Mouse (Mus musculus) CD4-positive, CD25-positive, alpha-beta regulatory T cell, adult 2 months (primary cell): ENCODE measurements at regions not wholly inside any gene's neighbourhood (a gene's known extent, or its start where the extent isn't known, plus 50 kb on each side); places are given as distances from the start of the nearest gene placed in this dataset.
A peak's percentile ranks its signal among the peaks of the same experiment; 100 is the strongest.

Experiments
- DNase-seq: peaks from one replicate; pipeline ENCODE4 v3.0.0-alpha.2; 2012; ENCODE audit warnings: low read depth, low spot score

DNA sequence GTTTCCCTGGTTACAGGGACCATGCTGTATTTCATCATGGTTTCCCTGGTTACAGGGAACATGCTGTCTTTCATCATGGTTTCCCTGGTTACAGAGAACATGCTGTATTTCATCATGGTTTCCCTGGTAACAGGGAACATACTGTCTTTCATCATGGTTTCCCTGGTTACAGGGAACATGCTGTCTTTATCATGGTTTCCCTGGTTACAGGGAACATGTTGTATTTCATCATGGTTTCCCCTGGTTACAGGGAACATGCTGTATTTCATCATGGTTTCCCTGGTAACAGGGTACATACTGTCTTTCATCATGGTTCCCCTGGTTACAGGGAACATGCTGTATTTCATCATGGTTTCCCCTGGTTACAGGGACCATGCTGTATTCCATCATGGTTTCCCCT lies 1579.5 kb downstream of the 4930444P10Rik start:
- no peak for DNase-seq

DNA sequence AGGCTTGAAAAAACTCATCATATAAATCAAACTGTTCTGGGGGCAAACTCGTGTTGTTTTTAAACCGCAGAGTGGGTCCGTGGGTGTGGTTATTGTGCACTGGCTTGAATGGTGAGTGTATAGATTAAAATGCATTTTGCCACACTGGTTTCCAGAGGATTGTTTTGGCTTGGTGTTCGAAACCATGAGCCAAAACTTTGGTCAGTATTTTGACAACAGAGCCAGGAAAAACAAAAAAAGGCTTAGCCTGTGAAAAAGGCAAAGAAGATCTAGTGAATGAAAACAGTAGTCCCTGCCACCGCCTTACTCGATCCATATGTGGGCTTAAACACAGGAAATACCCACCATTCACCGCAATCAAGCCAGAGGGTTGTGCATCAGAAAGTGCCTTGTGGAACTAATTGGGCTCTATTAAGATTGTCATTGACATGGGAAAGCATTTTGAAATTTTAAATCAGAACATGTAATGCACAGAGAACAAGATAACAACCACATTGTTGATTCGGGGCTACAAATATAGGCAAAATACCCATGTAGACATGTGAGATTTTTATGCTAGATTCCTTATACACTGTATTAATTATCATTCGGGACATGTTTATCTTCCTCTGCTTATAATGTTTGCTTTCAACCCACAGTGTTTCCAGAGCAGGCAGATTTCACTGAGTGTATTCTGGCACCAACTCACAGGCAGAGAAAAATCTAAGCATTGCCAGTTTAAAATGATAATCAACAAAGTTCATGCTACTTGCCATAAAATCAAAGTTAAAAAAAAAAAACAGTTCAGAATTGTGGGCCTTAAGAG lies 1580.4 kb downstream of the 4930444P10Rik start:
- no peak for DNase-seq

DNA sequence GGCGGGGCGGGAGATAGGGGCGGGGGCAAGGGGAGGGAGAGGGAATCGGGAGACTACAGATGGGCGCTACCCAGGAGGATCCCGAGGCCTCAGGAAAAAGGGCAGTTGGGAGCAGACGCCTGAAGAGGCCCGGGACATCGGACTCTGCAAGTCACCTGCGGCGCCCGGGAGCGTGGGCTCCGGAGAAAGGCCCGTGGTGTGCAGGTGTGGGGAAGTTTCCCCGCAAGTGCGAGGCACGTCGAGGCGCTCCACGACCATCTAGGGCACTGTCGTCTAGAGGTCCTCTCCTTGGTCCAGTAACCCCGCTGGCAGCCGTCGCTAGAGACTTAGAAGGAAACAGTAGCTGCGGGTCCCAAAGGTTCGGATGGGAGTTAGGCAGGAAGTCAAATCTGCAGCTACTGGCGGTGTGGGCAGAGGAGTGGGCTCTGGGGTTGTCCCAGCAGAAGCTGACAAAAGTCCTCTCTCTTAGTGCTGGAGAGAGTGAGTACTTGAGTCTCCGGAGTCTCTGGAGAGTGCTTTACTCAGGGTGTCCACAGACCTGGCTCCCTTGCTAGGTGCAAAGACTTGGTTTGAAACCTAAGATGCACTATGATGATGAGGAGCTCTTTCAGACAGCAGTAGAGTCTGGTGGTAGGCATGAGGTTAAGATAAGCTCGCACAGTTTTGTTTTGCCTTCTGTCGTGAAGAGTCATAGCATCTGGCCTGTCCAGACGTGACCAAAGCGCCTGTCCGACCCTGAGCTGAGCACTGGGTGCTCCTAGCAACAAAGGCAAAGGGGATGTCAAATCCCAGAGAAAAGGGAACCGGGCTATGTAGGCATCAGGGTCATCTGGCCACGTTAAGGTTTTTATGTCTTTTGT lies 1586.1 kb downstream of the 4930444P10Rik start:
- peak; percentile 1 for DNase-seq

DNA sequence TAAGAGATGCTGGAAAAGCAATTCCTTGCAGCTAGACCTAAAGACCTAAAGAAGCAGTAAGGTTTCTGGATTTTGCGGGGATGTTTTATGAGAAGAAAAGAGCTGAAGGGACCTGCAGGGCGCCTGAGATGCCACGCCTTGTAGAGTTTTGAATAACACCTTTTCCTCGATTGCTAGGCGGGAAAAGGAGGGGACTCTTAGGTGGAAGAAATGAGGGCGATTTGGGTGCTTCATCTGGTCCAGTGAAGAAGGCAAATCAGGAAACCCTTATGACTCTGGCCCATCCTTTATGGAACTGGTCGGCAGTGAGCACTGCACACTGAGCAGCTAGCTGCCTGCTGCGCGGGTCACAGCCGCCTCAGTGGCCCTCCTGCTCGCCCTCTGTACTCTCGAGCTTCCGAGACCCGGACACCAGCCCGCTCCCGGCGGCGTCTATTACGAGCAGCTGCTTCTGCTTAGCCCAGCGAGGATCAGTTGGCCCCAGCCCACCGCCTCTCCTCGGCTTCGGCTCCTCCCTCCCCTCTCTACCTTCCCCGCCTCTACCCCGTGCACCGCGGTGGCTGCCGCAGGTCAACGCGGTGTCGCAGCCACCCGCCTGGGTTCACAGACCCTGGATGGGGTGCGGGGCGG lies 1586.8 kb downstream of the 4930444P10Rik start:
- no peak for DNase-seq

DNA sequence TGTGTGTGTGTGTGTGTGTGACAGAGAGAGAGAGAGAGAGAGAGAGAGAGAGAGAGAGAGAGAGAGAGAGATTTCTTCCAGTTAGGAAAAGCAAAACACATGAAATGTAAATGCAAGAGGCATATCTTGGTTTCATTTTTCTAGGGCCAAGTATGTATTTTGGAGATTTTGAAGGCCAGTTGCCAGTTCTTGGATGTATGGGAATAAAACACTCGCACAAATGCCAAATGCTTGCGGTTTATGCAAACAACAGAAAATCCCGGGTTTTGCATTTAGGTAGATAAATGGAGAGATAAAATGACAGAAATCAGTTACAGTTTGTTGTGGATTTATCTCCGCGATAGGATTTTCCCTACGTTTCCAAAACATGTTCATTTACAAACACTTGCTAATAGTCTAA lies 1587.4 kb downstream of the 4930444P10Rik start:
- no peak for DNase-seq

DNA sequence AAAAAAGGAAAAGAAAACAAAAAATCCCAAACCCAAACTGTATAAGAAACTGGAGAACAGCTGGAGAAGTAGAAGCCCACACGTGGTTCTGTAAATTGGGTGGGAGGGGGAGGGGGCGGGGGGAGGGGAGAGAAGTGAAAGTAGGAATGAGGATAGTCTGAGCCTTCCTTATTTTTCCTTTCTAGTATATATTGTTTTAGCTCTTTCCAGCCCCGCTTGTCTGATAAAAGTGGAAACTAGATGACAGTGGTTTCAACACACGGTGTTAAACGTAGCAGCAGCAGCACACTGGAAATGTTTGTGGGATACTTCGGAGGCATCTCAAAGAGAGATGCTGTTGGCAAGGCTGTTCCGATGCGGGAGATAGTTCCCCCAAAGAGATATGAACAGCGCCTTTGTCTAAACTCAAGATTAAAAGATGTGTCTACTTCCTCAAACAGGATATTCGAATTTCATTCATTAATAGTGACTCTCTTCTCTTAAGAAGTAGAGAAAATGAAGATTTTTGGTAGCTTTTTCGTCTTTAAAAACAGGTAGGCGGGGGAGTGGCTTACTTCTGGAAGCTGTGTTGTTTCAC lies 1588.3 kb downstream of the 4930444P10Rik start:
- no peak for DNase-seq

DNA sequence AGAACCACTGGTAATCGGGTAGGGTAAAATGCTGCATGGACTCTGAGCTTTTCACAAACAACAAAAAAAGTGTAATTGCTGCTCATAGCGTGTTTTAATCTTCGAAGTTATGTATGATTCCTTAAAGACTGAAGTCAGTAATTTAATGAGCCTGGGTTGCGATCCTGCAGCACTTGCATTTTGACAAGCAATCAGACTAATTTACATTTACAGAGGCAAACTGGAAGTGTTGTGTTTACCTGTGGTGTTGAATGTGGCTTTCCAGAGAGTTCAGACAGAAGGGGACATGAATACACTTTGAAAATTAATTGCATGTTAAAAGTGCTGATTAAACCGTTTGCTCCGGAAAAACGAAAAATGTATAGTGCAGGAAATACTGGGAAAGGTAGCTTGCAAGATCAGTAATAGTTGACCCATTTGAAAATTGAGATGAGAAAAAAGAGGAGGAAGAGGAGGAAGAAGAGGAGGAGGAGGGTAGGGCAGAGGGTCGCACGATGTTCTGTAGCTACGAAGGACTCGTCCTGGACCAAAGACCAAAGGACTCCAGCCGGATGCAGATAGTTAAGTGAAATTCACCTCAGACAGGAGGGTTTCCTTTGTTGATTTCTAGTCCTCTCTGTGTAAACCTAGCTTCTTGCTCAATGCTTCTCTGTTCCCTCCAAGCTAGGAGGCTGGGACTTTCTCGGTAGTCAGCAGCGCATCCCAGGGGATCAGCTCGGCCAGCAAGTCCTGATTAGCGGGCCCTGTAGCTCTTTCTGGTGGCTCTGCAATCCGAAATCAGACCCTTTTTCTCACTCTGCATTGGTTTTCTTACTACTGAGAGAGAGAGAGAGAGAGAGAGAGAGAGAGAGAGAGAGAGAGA lies 1589.0 kb downstream of the 4930444P10Rik start:
- DNase-seq: no peak

DNA sequence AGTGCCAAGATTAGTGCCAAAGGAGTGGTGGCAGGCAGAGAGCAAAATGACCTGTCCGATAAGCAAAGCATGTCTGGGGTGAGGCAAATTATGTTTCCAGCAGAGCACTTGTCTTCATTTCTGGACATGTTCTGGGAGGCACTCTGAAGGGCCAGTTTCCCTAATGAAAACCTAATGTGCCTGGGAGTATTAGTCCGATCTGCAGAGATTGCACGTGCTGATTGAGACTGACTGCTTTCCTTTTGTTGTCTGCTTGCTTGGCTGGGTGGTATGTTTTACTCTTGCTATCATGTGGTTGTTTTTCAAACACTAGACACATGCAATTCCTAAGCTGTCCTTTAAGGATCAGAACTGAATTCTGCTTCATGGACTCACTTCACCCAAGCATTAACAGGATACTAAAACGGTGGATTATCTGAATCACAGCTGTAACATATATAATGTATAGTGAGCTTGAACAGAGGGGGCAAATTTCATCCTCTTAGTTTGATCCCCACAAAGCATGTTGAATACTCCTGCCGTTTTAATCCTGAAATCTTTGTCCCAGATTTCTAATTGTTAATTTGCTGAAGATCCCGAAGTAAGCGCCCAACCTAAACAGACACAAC lies 1589.8 kb downstream of the 4930444P10Rik start:
- DNase-seq: no peak

DNA sequence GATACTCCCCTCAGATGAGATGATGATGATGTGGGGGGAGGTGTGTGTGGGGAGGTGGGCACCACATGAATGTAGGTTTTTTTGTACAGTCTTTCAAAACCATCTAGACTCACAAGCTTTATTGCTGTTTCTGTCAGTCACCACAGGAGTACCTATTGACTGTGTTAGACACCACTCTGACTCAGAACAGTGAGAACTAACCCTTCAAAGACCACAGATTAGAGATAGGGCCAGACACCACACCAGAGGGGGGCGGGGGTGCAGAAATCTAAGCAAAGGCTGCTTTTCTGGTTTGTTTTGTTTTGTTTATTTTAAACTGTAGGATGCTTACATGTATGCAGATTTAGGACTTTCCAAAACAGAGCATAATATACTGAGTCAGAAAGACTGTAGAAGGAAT lies 1594.0 kb downstream of the 4930444P10Rik start:
- no peak for DNase-seq

DNA sequence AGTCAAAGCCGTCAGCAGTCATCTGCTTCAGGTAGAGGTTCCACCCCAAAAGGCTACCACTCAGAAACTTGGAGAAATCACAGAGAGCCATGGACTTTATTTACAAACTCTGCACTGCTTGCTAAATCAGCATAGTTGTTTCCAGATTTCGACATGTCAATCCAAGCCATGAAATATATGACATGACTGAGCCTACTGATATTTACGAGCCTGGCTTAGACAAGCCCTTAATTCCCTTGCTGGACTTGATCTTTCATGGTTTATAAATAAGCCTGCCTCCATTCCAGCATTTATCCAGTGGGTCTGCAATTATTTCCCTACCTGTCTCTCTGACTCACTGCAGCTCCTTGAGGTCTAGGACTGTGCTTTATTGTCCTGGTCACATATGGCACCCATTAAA lies 1603.1 kb downstream of the 4930444P10Rik start:
- no peak for DNase-seq

DNA sequence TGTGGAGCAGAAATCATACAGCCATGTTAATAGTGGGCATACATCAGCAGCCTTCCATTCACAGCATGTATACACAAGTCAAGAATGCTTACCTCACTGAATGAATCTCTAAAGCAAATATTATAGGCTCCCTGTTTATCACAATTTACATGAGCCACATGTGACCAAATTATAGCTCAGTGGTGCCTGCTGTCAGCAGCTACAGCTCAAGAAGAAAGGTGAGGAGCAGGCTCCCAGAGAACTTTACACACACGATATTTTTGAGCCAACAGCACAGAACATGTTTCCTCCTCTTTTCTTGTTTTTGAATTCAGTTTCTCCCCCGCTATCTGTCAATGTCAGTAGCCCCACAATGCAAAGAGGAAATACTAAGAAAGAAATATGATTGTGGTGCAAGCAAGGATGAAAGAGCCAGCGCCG lies 1605.4 kb downstream of the 4930444P10Rik start:
- DNase-seq: no peak

DNA sequence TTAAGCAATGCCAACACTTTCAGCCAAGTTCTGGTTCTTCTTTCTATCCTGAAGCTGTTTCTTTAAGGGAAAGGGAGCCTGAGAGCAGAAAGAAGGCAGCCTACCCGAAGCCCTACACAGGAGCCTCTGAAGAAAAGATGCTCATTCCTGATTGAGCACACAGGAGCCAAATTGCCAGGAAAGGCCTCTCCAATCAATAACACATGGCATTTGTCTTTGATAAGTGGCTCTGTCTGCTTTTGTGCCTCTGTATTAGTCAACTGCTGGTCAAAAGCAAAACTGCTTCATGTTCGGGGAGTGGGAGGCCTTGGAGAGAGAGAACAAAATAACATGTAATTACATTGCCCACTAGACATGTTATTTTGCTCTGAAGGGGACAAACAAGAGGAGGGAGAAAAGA lies 1607.4 kb downstream of the 4930444P10Rik start:
- no peak for DNase-seq

DNA sequence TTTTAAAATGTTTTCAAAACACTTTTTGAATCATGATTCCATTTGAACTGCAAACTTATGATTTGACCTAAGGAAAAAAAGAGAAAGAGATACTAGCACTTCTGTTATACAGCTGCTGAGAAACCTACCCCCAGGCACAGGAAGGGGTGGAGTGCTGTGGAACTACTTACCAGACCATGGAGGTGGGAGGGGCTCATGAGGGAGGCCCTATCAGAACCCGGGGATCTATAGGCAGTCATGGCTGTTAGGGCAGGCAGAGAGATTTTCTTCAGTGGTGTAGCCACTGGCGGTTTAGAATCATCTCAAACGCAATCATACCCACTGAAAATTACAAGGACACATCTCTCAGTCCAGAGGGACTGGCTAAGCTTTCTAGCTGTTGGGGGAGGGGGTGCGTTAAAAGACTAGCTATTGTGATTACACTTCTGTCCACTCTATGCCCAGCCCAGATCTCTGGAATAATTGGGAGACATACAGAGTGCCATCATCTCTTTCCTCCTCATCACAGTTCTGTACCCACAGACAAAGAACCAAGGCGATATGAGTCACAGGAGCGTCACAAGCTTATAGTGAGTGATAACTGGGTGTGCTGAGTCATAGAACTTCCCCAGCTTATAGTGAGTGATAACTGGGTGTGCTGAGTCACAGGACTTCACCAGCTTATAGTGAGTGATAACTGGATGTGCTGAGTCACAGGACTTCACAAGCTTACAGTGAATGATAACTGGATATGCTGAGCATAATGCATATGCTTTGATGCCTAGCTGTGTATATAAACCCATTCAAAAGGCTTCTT lies 1608.8 kb downstream of the 4930444P10Rik start:
- DNase-seq: no peak

DNA sequence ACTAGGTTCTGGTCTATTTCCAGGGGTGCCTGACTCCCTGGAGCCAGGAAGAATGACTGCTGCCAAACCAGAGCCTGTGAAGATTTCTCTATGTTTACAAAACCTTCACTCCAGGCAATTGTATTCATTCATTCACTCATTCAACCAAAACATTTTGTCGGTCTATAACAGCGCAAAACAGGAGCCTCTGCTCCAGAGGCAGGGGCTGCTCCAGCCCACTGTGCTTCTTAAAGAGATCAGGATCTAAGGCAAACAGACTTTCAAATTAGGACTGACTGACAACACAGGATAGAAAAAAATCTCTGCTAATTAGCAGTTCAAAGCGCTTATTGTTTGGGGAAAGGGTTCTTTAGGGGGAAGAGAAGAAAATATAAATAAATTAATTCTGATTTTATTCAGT lies 1620.8 kb downstream of the 4930444P10Rik start:
- DNase-seq: no peak

DNA sequence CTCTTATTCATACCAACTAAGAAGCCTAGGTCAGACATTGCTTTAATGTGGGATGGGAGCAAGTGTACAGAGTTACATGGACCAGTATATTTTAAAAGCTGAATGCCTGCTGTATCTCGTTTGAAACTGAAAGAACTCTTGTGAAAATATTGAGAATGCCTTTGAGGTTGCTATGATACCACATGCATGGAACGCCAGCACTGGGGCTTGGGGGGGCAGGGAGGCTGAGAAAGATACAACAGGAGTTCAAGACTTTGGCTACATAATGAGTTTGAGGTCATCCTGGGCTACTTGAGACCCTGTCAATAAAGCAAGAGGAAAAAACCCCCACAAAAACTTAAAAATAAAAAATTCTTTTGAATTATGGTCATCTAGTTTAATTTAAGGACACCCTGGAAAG lies 1621.6 kb downstream of the 4930444P10Rik start:
- no peak for DNase-seq

DNA sequence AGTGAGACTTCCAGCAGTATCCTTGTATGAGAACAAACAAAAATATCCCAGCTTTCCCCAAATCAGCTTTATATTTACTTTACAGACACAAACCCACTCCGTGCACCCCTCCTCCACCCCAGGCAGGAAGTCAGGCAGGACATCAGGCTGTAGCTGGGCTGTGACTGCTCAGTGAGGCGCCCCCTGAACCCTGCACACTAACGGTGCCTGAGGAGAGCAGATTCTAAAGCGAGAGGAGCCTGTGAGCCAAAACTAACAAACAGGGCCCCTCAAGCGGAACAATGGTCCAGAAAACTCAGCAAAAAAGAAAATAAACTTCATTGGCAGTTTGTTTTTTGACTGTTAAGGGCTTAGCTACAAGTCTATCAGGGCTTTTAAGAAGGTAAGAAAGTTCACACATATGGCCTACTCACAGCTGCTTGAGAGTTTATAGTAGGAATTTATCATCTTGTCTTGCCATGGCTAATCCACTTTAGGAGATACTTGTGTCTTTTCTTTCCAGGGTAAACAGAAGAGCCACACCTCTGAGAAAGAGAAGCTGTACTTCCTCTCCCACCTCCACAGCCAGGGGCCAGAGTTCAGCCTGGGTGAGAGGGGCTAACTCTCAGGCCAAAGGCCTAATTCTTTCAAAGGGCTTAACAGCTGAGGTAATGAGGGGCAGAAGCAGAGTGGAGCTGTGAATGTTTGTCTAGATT lies 1628.2 kb downstream of the 4930444P10Rik start:
- DNase-seq: no peak

DNA sequence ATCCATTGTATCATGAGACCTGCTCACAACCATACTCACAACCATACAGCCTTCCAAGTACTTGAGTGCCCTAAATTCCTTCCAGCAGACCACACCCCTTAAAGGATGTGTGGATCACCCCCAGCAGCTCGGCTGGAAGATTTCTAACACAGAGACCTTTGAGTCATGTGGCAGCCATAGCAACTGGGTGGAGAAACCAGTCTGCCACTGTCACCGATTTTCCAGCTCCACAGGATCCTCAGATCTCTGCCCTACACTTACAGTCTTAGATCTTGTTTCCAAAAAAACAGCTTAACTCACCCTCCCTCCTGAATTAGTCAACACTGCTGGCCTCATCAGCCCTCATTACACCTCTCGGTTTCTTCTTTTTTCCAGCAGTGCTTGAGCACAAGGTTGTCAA lies 1630.6 kb downstream of the 4930444P10Rik start:
- no peak for DNase-seq

DNA sequence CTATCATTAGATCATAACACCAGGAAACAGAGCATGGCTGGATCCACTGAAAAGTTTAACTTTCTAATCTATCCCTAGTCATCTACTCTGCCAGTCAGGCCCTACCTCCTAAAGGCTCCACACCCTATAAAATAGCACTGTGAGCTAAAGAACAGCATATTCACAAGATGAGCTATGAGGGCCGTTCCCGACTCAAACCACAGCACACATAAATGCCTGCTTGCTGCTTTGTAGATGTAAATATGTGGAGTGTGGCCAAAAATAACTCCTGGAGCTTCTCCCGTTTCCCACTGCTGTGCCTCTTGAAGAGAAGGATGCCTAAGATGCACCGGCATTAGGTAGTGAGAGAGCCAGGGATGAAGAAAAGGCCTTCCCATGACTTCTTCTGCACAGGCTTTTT lies 1632.3 kb downstream of the 4930444P10Rik start:
- no peak for DNase-seq

DNA sequence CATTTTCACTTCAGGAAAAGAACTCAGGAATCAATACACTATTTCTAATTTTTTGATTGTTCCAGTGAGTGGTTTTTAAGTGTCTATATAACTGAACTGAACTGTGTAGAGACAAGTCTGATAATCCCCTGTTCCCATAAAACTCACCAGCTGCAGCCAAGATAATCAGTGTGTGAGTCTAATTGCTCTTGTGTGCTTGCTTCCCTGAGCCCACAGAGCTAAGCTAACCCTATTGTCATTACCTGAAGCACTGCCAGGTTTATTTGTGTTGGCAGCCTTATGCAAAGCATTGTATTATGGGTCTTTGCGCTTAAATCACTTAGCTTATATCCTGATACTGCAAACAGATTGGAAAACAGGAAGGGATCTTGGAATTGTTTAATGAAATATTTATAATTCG lies 1663.8 kb downstream of the 4930444P10Rik start:
- no peak for DNase-seq
